Mouse (Mus musculus) liver, embryonic 13.5 days (tissue): Measurements from ENCODE around the gene F13b. TPM values are rescaled to one million over a fixed set of nuclear protein-coding genes. Genes with fewer than 3 reads are reported as not detected.

Experiments
- ATAC-seq: fragments of 200-750 bp; cut with Nextera tagmentation; 2 replicates; pipeline ENCODE4 v1.8.0; 2017; ENCODE audit warnings: low read depth, mild to moderate bottlenecking, moderate number of reproducible peaks, moderate library complexity
- DNase-seq: peaks from one replicate; pipeline ENCODE4 v3.0.0; 2022
- H3K27ac ChIP-seq: fragments of 300-500 bp; sonication (generic); 2 replicates; pipeline ENCODE4 v1.5.1; 2015; ENCODE audit warnings: moderate library complexity, mild to moderate bottlenecking, inconsistent platforms
- H3K27me3 ChIP-seq: fragments of 300-500 bp; sonication (generic); 2 replicates; pipeline ENCODE4 v1.6.1; 2015; ENCODE audit warnings: mild to moderate bottlenecking, inconsistent platforms
- H3K36me3 ChIP-seq: fragments of 300-500 bp; sonication (generic); 2 replicates; pipeline ENCODE4 v1.6.1; 2015; ENCODE audit warnings: mild to moderate bottlenecking, inconsistent platforms
- H3K4me1 ChIP-seq: fragments of 300-500 bp; sonication (generic); replicated peaks from 2 replicates; pipeline ENCODE4 v1.6.1; 2015; ENCODE audit warnings: inconsistent platforms
- H3K4me2 ChIP-seq: fragments of 300-500 bp; sonication (generic); 2 replicates; pipeline ENCODE4 v1.6.1; 2015; ENCODE audit warnings: inconsistent platforms, mild to moderate bottlenecking, moderate library complexity
- H3K4me3 ChIP-seq: fragments of 300-500 bp; sonication (generic); replicated peaks from 2 replicates; pipeline ENCODE4 v1.5.1; 2015; ENCODE audit warnings: mild to moderate bottlenecking, inconsistent platforms
- H3K9ac ChIP-seq: fragments of 300-500 bp; sonication (generic); 2 replicates; pipeline ENCODE4 v1.6.1; 2015; ENCODE audit warnings: mild to moderate bottlenecking, inconsistent platforms
- H3K9me3 ChIP-seq: fragments of 300-500 bp; sonication (generic); replicated peaks from 2 replicates; pipeline ENCODE4 v1.6.1; 2016; ENCODE audit warnings: inconsistent platforms
- WGBS: fragments of 180-500 bp; shearing (Covaris S2); methylation state at CpG from one replicate; pipeline ENCODE4 v1.1.7; 2015; ENCODE audit not compliant: insufficient replicate concordance; 5-methylcytosine and 5-hydroxymethylcytosine counted together
- polyA plus RNA-seq: library from polyadenylated mRNA; unstranded; fragments of >200 nt; fragmentation: Nextera tagmentation; extraction: Ambion mirVana; gene quantifications from 2 replicates; pipeline ENCODE4 v1.2.1, GENCODE M21; 2015

The F13b gene
- polyA plus RNA-seq = 7.9 and 9.9 TPM in 2 replicates

DNA sequence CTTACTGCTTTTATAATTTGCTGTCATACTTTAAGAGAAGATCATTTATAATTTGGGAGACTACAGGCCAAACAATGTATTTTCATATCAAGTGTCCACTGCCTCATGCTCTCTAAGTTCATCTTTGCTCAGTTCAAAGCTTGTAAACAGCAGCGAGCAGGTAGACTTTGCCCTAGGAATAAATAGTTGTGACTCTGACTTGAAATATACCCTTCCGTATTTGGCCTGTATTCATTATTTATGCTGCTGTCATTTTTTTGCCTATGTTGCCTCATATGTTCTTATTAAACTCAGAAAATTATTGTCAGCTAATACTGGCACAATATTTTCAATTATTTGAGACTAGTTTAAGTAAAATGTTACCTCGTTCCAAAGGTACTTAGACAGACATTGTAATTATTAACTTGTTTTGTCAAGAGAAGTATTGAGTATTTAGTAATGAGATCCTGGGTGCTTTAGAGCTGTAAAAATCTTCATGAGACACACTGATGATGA, at the start of gene F13b:
F13b (plus strand) TSS at position 445 of the 495 bp plus-strand sequence.
- no peaks in the 10 kb centered on the region for H3K27me3 ChIP-seq
- H3K4me2 ChIP-seq = no peak within 1 kb of the TSS
- no peak for DNase-seq
- no peak; the same call in 1 of the 2 replicates for ATAC-seq
- no peaks in the 10 kb centered on the region for H3K4me1 ChIP-seq
- H3K27ac ChIP-seq = no peak within 1 kb of the TSS
- H3K36me3 ChIP-seq = no peaks in the 10 kb centered on the region
- no peak within 1 kb of the TSS for H3K4me3 ChIP-seq
- H3K9me3 ChIP-seq = no peaks in the 10 kb centered on the region
- H3K9ac ChIP-seq = no peak within 1 kb of the TSS
- WGBS = 63% methylated on average over 3 of the region's 3 CpGs

GRCm38 (mm10) chr1:139454340-139455225, 46.9 kb upstream of the F13b start, which contains the start of gene Aspm:
Gene Aspm (plus strand): TSS chr1:139454772.
- Histone ChIP-seq H3K4me2 (peak within 1 kb of the TSS; percentile 84), H3K27me3 (no peaks in the 10 kb centered on the region), H3K4me1 (peaks cover 30% of the 10 kb centered on the region), H3K9ac (peak within 1 kb of the TSS; percentile 93), H3K9me3 (no peaks in the 10 kb centered on the region), H3K4me3 (peak within 1 kb of the TSS; percentile 94), H3K27ac (peak within 1 kb of the TSS; percentile 89), H3K36me3 (peaks cover 26% of the 10 kb centered on the region)
- under 1% methylated on average over 65 of the region's 65 CpGs for WGBS
- peak; percentile 91 for DNase-seq
- peak; percentile 96 for ATAC-seq

DNA sequence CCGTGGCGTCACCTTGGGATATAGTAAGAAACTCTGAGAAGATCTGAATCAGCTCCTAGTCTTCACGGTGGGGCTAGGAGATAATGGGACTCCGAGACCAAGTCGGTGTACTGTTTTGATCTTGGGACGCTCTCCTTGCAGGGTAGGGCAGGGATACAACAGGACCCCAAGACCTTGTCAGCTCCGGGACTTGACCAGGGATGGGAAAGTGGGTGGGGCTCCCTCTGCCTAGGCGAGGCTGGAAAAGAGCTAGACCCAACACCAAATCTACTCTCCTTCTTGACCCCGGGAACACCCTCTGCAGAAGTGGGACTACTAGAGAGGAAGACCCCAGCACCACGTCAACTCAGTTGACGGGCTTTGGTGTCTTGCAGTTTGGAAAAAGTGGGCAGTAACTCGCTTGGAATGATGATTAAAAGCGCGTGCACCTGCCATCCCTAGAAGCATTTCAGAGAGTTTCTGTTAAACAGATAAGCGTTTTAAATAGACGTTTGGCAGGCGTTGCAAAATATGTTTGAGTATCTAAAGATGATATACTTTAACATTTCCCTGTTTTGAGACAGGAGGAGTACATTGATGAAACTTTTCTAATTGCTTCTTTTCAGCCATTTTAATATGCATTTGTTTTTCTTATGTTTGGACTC, 46.2 kb upstream of the F13b start:
- H3K4me2 ChIP-seq = peak overlapping the region; percentile 84
- peak overlapping the region; percentile 93 for H3K9ac ChIP-seq
- H3K36me3 ChIP-seq = peaks cover 31% of the 10 kb centered on the region
- peaks cover 32% of the 10 kb centered on the region for H3K4me1 ChIP-seq
- peak; percentile 64 for ATAC-seq
- DNase-seq = peak; percentile 40
- H3K27ac ChIP-seq = peak overlapping the region; percentile 89
- H3K9me3 ChIP-seq = no peaks in the 10 kb centered on the region
- peak overlapping the region; percentile 94 for H3K4me3 ChIP-seq
- WGBS = 2% methylated on average over 17 of the region's 17 CpGs
- no peaks in the 10 kb centered on the region for H3K27me3 ChIP-seq

GRCm38 (mm10) chr1:139460807-139461206, 40.7 kb upstream of the F13b start:
- WGBS = 70% methylated on average over 5 of the region's 5 CpGs
- peaks cover 29% of the 10 kb centered on the region for H3K4me1 ChIP-seq

DNA sequence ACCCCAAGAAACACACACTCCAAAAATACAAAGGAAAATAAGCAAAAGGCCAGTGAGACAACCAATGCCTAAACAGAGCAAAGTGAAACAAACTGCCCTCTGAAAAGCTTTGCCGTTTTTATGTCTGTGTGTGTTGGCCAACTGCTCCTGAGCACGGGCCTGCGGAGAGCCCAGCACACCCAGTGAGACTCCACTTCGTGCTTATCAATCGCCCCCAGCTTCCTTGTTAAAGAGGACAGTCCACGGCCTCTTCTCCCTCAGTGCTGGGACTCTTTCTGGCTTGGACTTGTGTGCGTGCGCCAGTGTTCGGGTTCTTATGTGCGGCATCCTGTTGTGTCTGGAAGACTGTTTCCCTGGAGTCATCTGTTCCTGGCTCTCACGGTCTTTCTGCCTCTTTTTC, 35.6 kb upstream of the F13b start:
- DNase-seq = peak; percentile 37
- H3K27ac ChIP-seq = no peak overlapping the region
- 47% methylated on average over 11 of the region's 11 CpGs for WGBS
- no peaks in the 10 kb centered on the region for H3K27me3 ChIP-seq
- H3K4me2 ChIP-seq = peak overlapping the region; percentile 13; the same call in 1 of the 2 replicates
- H3K4me1 ChIP-seq = peaks cover 7% of the 10 kb centered on the region
- H3K9ac ChIP-seq = 0 out of 2 replicates have a peak overlapping the region, but pooled peaks have one; percentile 7
- no peaks in the 10 kb centered on the region for H3K9me3 ChIP-seq
- peak; percentile 94 for ATAC-seq
- peaks cover 83% of the 10 kb centered on the region for H3K36me3 ChIP-seq
- H3K4me3 ChIP-seq = no peak overlapping the region

More at GRCm38 (mm10) chr1:139460807-139461206, 40.7 kb upstream of the F13b start:
- Histone ChIP-seq H3K9me3 (no peaks in the 10 kb centered on the region), H3K4me2 (peak overlapping the region; percentile 14), H3K36me3 (peaks cover 78% of the 10 kb centered on the region), H3K9ac (0 out of 2 replicates have a peak overlapping the region, but pooled peaks have one; percentile 22), H3K27ac (no peak overlapping the region), H3K4me3 (peak overlapping the region; percentile 18; the same call in 1 of the 2 replicates), H3K27me3 (no peaks in the 10 kb centered on the region)
- no peak for DNase-seq
- no peak for ATAC-seq

GRCm38 (mm10) chr1:139478898-139479297, 22.6 kb upstream of the F13b start:
- no peak for ATAC-seq
- no peak for DNase-seq
- Histone ChIP-seq H3K4me3 (no peak overlapping the region), H3K9me3 (no peaks in the 10 kb centered on the region), H3K9ac (no peak overlapping the region), H3K4me1 (no peaks in the 10 kb centered on the region), H3K27ac (no peak overlapping the region), H3K27me3 (no peaks in the 10 kb centered on the region), H3K36me3 (peaks cover 93% of the 10 kb centered on the region), H3K4me2 (no peak overlapping the region)
- 92% methylated on average over 11 of the region's 11 CpGs for WGBS

DNA sequence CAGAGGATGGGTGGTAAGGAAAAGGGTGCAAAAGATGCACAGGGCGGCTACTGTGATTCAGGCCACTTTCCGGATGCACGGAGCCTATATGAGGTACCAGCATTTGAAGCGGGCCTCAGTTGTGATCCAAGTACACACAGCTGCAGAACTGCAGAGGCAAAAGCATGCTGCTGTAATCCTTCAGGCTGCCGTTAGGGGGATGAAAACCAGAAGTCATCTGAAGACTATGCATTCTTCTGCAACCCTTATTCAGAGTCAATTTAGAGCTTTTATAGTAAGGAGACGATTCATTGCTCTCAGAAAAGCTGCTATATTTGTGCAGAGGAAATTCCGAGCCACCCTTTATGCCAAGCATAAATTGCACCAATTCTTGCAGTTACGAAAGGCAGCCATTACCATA, 21.3 kb upstream of the F13b start:
- 90% methylated on average over 8 of the region's 8 CpGs for WGBS
- Histone ChIP-seq H3K4me2 (no peak overlapping the region), H3K27me3 (no peaks in the 10 kb centered on the region), H3K4me1 (no peaks in the 10 kb centered on the region), H3K4me3 (no peak overlapping the region), H3K9ac (no peak overlapping the region), H3K9me3 (no peaks in the 10 kb centered on the region), H3K36me3 (peaks cover 90% of the 10 kb centered on the region), H3K27ac (no peak overlapping the region)
- DNase-seq = no peak
- no peak for ATAC-seq

GRCm38 (mm10) chr1:139481146-139481545, 20.4 kb upstream of the F13b start:
- peaks cover 85% of the 10 kb centered on the region for H3K36me3 ChIP-seq
- no peak for ATAC-seq

DNA sequence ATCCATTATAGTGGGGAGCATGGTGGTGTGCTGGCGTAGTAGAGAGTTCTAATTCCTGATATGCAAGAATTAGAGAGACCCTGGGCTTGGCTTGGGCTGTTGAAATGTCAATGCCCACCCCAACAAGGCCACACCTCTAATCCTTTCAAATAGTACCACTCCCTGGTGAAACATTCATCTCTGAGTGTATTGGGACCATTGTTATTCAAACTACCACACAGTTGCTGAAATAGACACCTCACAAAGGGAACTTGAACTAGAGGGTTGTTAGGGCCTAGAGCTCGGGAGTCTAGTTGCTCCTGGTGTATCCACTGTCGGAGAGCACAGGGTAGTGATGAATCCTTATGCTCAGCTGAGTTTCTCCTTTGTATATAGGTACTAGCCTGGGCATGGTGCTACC, 6.9 kb upstream of the F13b start:
- H3K4me3 ChIP-seq = no peak overlapping the region
- WGBS = 85% methylated on average over 3 of the region's 3 CpGs
- no peaks in the 10 kb centered on the region for H3K9me3 ChIP-seq
- ATAC-seq (no peak), DNase-seq (no peak)
- peaks cover 51% of the 10 kb centered on the region for H3K36me3 ChIP-seq
- no peaks in the 10 kb centered on the region for H3K27me3 ChIP-seq
- no peak overlapping the region for H3K27ac ChIP-seq
- no peak overlapping the region for H3K9ac ChIP-seq
- no peak overlapping the region for H3K4me2 ChIP-seq
- H3K4me1 ChIP-seq = no peaks in the 10 kb centered on the region

More at GRCm38 (mm10) chr1:139481146-139481545, 20.4 kb upstream of the F13b start:
- H3K27me3 ChIP-seq = no peaks in the 10 kb centered on the region
- DNase-seq = no peak
- no peaks in the 10 kb centered on the region for H3K4me1 ChIP-seq
- H3K4me3 ChIP-seq = no peak overlapping the region
- no peak overlapping the region for H3K9ac ChIP-seq
- no peak overlapping the region for H3K27ac ChIP-seq
- H3K9me3 ChIP-seq = no peaks in the 10 kb centered on the region
- 86% methylated on average over 4 of the region's 4 CpGs for WGBS
- H3K4me2 ChIP-seq = no peak overlapping the region

- H3K9ac ChIP-seq = no peak overlapping the region
- ATAC-seq (no peak), DNase-seq (no peak)
- H3K36me3 ChIP-seq = peaks cover 44% of the 10 kb centered on the region
- H3K4me3 ChIP-seq = no peak overlapping the region
- H3K4me2 ChIP-seq = no peak overlapping the region
- H3K27me3 ChIP-seq = no peaks in the 10 kb centered on the region
- H3K27ac ChIP-seq = no peak overlapping the region
- 90% methylated on average over 2 of the region's 2 CpGs for WGBS
- no peaks in the 10 kb centered on the region for H3K4me1 ChIP-seq
- no peaks in the 10 kb centered on the region for H3K9me3 ChIP-seq
Observed at GRCm38 (mm10) chr1:139495408-139495807, 6.1 kb upstream of the F13b start.

DNA sequence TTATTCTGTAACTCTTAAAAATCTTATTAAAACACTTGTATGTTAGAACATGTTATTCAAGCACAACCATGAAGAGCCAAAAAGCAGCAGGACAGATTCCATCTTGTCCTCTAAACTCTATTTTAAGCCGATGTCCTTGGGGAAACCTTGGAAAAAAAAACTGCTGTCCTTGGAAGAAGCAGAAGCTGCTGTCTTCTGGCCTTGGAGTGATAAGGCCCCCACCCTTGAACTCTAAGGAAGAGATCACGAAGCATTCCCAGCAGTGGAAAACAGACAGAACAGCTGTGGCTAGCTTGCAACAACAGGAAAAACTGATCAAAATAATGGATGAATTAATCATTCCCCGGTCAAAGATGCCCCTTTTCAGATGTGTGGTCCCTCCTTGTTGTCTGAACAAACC, 5.3 kb upstream of the F13b start:
- Histone ChIP-seq H3K4me2 (no peak overlapping the region), H3K4me1 (no peaks in the 10 kb centered on the region), H3K27me3 (no peaks in the 10 kb centered on the region), H3K9me3 (no peaks in the 10 kb centered on the region), H3K36me3 (peaks cover 38% of the 10 kb centered on the region), H3K27ac (no peak overlapping the region), H3K4me3 (no peak overlapping the region), H3K9ac (no peak overlapping the region)
- ATAC-seq = no peak
- DNase-seq = no peak
- WGBS = 76% methylated on average over 3 of the region's 3 CpGs
